Mouse (Mus musculus) E14TG2a.4 (cell line): ENCODE results near the gene Ddx19b.

Source experiments
- CTCF ChIP-seq: conservative IDR thresholded peaks from 2 replicates; pipeline ENCODE4 v1.5.1; 2014; ENCODE audit warnings: low read length
- NANOG ChIP-seq: IDR thresholded peaks from 2 replicates; pipeline ENCODE4 v1.6.1; 2014; ENCODE audit warnings: borderline replicate concordance, low read length, mixed read lengths

DNA sequence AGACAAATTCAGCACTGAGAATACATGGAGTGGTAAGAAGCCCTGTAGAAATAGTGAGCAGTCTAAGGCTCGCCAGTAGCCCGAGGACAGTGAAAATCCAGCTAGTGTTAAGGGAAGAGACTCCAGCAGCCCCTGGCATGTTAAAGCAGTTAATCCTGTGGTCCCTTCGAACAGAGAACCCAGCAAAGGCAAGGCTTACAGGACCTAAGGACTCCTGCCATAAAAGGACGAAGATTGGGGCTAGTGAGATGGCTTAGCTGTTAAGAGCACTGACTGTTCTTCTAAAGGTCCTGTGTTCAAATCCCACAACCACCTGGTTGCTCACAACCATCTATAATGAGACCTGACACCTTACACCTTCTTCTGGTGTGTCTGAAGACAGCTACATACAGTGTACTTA lies 34.8 kb upstream of the Ddx19b start:
- TF ChIP-seq CTCF (no peak), NANOG (no peak)
